In genomic region chr7:35064286-35065258, GRCm38 (mm10) we compare ENCODE assay signal across 9 mouse cellular contexts. TPM values are rescaled to one million over a fixed set of nuclear protein-coding genes. Genes with fewer than 3 reads are reported as not detected.
DNase-seq lines count a peak whose midpoint lies in the region; ATAC-seq and TF ChIP-seq lines count a peak whose summit lies in the region.
"Had no signal": no experiment of that assay in that cellular context is flagged by ENCODE, and none has a peak within 500 bp of the region (broad histone marks: within the 10 kb centered on the region; RNA-seq: fewer than 3 reads in every experiment).

No protein-coding gene starts in this region.

- H3K4me3 ChIP-seq in gastrocnemius, adult 2 months, result no peak overlapping the region
- H3K4me3 ChIP-seq in forebrain, embryonic 12.5 days (replicated peaks), result no peak overlapping the region
- H3K4me3 ChIP-seq: neural tube, embryonic 13.5 days had no signal

- no peaks in the 10 kb centered on the region; the same call in 1 of the 2 replicates for H3K4me1 ChIP-seq in forebrain, embryonic 12.5 days

- WGBS in forebrain, embryonic 12.5 days, result 77% methylated on average over 14 of the region's 14 CpGs

- H3K9me3 ChIP-seq in forebrain, embryonic 12.5 days, result no peaks in the 10 kb centered on the region

- intact Hi-C loops in gastrocnemius, adult 2 months (cut with DNase I), result no loop called here
- intact Hi-C loops in heart, postnatal 36 days (cut with DNase I), result no loop called here

- no peaks in the 10 kb centered on the region; the same call in 1 of the 2 replicates for H3K27me3 ChIP-seq in forebrain, embryonic 12.5 days
- H3K27me3 ChIP-seq: neural tube, embryonic 13.5 days had no signal

- H3K27ac ChIP-seq in gastrocnemius, adult 2 months, result peak overlapping the region; percentile 21; the same call in 1 of the 2 replicates
- H3K27ac ChIP-seq in forebrain, embryonic 12.5 days, result no peak overlapping the region
- H3K27ac ChIP-seq: neural tube, embryonic 13.5 days had no signal

- DNase-seq in gastrocnemius, adult 2 months, result peak; percentile 56
- no peak for DNase-seq in gastrocnemius, adult 8-10 months (ENCODE audit: low spot score in 2 of 2)
- peak; percentile 84 for DNase-seq in retina, postnatal 1 day
- DNase-seq in retina, embryonic 14.5 days (ENCODE audit: low spot score), result no peak
- peak; percentile 52 to 68 for DNase-seq in heart, postnatal 36 days
- peak; percentile 47 for DNase-seq in skeletal muscle tissue, adult 2 months (ENCODE audit: low read depth, low spot score)
- DNase-seq in thymus, postnatal 10 days (ENCODE audit: low spot score in 2 of 2), result no peak

- no peak overlapping the region for H3K9ac ChIP-seq in forebrain, embryonic 12.5 days
- H3K9ac ChIP-seq: neural tube, embryonic 13.5 days had no signal

- no peak overlapping the region for H3K4me2 ChIP-seq in forebrain, embryonic 12.5 days
- H3K4me2 ChIP-seq: neural tube, embryonic 13.5 days had no signal

- no peak for TF ChIP-seq CTCF in gastrocnemius, adult 2 months (IDR thresholded peaks at IDR 0.05)

- no peak for ATAC-seq in forebrain, embryonic 12.5 days (ENCODE audit: low FRiP score)

- no peaks in the 10 kb centered on the region for H3K36me3 ChIP-seq in forebrain, embryonic 12.5 days (replicated peaks)
- H3K36me3 ChIP-seq: neural tube, embryonic 13.5 days had no signal

RNA-seq across cellular contexts. Expression of gene Cebpg, which starts 8.2 kb away (rescaled TPM):
- total RNA-seq in gastrocnemius, adult 2 months (2021), result 10 to 100 TPM; 41.0 to 46.0 TPM
- 10 to 100 TPM; 33.0 to 39.8 (median 36.6) TPM for total RNA-seq in gastrocnemius, adult 8-10 months (2022)
- total RNA-seq in heart, postnatal 36 days (2021), result 10 to 100 TPM; 21.5 to 24.6 TPM
- 63.6 and 68.3 TPM in 2 replicates for polyA plus RNA-seq in forebrain, embryonic 12.5 days (2016; fragmentation: Nextera tagmentation; extraction: Ambion mirVana)

RNA-seq across cellular contexts. Expression of gene Cebpa, which starts 54.5 kb away (rescaled TPM):
- total RNA-seq in gastrocnemius, adult 2 months (2021), result 1 to 10 TPM; 3.0 to 4.2 TPM
- total RNA-seq in gastrocnemius, adult 8-10 months (2022), result 10 to 100 TPM in 1 of 4 experiments, 1 to 10 TPM in 3; 3.0 to 10.9 (median 6.4) TPM
- total RNA-seq in heart, postnatal 36 days (2021), result 1 to 10 TPM; 4.5 to 9.4 TPM
- 0.58 and 1.1 TPM in 2 replicates for polyA plus RNA-seq in forebrain, embryonic 12.5 days (2016; fragmentation: Nextera tagmentation; extraction: Ambion mirVana)

Comparison
In these comparisons a context has a peak if more than half of its experiments do, and no peak if none do; other contexts are left out.
1. DNase-seq: peak in gastrocnemius, adult 2 months (single experiment), retina, postnatal 1 day (single experiment), heart, postnatal 36 days (2 of 2) and skeletal muscle tissue, adult 2 months (single experiment); none in gastrocnemius, adult 8-10 months (0 of 2), retina, embryonic 14.5 days (single experiment) and thymus, postnatal 10 days (0 of 2).